Mouse (Mus musculus): ENCODE data around the gene Plppr3.

Plppr3 gene

GRCm38 (mm10) chr10:79866601-79867000 lies 7.8 kb downstream of the Plppr3 start:
- no peak for DNase-seq (ENCODE audit: low spot score in 2 of 2)

GRCm38 (mm10) chr10:79865801-79866295 lies 8.6 kb downstream of the Plppr3 start:
- no peak for DNase-seq (ENCODE audit: low spot score in 2 of 2)

- DNase-seq (ENCODE audit: low spot score in 2 of 2) = no peak
Measured at GRCm38 (mm10) chr10:79865189-79865601, 9.2 kb downstream of the Plppr3 start.

- no peak for DNase-seq (ENCODE audit: low spot score in 2 of 2)
Measured at GRCm38 (mm10) chr10:79864351-79865188, 9.9 kb downstream of the Plppr3 start.

GRCm38 (mm10) chr10:79862925-79863324 lies 11.5 kb downstream of the Plppr3 start:
- no peak for DNase-seq (ENCODE audit: low spot score in 2 of 2)

- DNase-seq (ENCODE audit: low spot score in 2 of 2) = no peak
Measured at GRCm38 (mm10) chr10:79862049-79862788, 12.2 kb downstream of the Plppr3 start.

GRCm38 (mm10) chr10:79861230-79862048 lies 13.0 kb downstream of the Plppr3 start:
- DNase-seq (ENCODE audit: low spot score in 2 of 2) = peak in 1 of 2 experiments; percentile 52

GRCm38 (mm10) chr10:79860079-79860911 lies 14.1 kb downstream of the Plppr3 start:
- DNase-seq (ENCODE audit: low spot score in 2 of 2) = no peak

- DNase-seq (ENCODE audit: low spot score in 2 of 2) = no peak
Measured at GRCm38 (mm10) chr10:79859116-79859515, 15.3 kb downstream of the Plppr3 start.

GRCm38 (mm10) chr10:79858416-79859074 lies 15.9 kb downstream of the Plppr3 start:
- DNase-seq (ENCODE audit: low spot score in 2 of 2) = peak in 1 of 2 experiments; percentile 38

GRCm38 (mm10) chr10:79857894-79858293 lies 16.5 kb downstream of the Plppr3 start:
- DNase-seq (ENCODE audit: low spot score in 2 of 2) = no peak

GRCm38 (mm10) chr10:79857452-79857811 lies 17.0 kb downstream of the Plppr3 start:
- peak; percentile 57 to 72 for DNase-seq (ENCODE audit: low spot score in 2 of 2)

- DNase-seq (ENCODE audit: low spot score in 2 of 2) = no peak
Measured at GRCm38 (mm10) chr10:79856704-79857451, 17.6 kb downstream of the Plppr3 start.

- no peak for DNase-seq (ENCODE audit: low spot score in 2 of 2)
Measured at GRCm38 (mm10) chr10:79856280-79856679, 18.2 kb downstream of the Plppr3 start.

GRCm38 (mm10) chr10:79855558-79856184 lies 18.8 kb downstream of the Plppr3 start:
- no peak for DNase-seq (ENCODE audit: low spot score in 2 of 2)

- peak in 1 of 2 experiments; percentile 62 for DNase-seq (ENCODE audit: low spot score in 2 of 2)
Measured at GRCm38 (mm10) chr10:79854801-79855541, 19.5 kb downstream of the Plppr3 start.

GRCm38 (mm10) chr10:79853860-79854795 lies 20.3 kb downstream of the Plppr3 start, which contains the start of gene Ptbp1:
Gene Ptbp1 (plus strand): TSS chr10:79854427.
- peak; percentile 98 to 99 for DNase-seq (ENCODE audit: low spot score in 2 of 2)
